Mouse (Mus musculus) CD8-positive naive resting alpha-beta T cell, adult 57 days (primary cell): Measurements from ENCODE around the gene Rpl19. TPM values are rescaled to one million over a fixed set of nuclear protein-coding genes. Genes with fewer than 3 reads are reported as not detected.

Source experiments
- total RNA-seq: library from RNA; stranded (reverse); gene quantifications from one replicate; pipeline ENCODE4 v1.2.4, GENCODE M21; 2023

The Rpl19 gene
- 2,848 TPM for total RNA-seq

DNA sequence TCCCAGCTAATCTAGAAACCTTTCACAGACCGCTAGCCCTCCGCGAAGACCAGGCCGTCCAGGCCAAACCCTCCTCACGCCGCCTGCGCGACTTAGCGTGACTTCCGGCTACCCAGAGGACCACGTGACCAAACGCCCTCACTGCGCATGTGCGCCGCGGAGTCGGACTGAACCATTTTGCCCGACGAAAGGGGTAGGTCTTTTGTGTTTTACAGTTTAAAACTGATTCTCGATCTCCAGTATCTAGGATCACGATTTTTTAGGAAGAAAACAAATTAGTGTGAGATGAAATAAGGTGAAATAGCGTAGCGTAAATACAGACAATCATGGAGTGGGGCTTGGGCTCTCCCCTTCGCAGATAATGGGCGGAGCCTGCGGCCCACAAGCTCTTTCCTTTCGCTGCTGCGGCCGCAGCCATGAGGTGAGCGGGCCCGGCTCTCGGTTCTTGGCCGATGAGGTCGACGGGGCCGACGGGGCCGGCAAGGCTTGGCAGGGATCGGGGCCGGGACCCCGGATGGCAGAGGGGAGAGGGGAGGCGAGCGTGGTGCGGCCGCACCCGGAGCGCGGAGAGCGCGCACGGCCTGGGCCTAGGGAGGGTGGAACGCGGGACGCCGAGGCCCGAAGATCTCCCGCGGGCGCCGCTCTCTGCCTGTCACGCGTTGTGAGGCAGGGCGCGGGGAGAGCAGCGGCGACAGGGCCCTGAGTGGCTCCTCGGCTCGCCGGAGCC is at the start of gene Rpl19:
TSS of gene Rpl19 (plus strand) at position 141 of the 727 bp plus-strand sequence.

DNA sequence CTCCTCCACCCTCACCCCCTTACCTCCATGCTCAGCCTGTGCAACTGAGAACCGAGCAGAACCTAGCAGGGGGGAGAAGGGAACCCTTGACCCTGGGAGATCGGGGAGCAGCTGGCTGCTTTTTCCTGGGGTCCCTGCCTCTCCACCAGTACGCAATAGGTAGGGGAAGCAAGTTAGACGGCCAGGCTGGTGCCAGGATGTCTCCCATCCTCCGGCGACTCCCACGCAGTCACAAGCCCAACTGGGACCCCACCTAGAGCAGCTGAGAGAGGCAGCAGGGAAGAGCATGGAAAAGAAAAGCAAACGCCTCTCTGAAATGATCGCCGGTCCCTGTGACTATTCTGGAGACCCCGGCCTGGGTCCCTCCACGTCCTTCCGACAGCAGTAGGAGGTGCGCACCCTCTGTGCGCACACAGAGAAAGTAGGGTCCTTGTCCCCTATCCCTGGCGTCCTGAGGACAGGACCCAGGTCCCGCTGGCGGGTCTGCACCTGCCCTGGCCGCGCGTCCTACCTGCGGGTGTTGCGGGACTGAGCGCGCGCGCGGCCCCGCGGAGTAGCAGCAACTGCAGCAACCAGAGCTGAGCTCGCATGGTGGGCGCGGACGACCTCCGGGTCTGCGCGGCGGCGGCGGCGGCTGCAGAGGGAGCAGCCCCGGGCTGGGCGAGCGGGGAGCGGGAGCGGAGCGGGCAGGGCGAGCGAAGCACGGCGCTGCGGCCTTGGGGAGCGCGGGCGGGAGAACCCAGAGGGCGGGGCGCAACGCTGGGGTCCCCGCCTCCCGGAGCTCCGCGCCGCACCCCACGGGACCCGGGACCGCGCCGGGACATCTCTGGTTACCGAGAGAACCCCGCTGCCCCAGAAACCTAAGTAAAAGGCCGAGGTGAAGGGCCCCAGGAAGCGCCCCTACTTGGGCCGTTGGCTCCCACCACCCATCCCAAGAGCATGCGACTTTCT is 40.5 kb upstream of the Rpl19 start, which contains the start of gene Plxdc1:
TSS of gene Plxdc1 (minus strand) at position 718 of the 951 bp plus-strand sequence.

GRCm38 (mm10) chr11:97995564-97996288 is 30.8 kb upstream of the Rpl19 start, which contains the start of gene Arl5c:
Gene Arl5c, minus strand, starts transcription at chr11:97996181.

DNA sequence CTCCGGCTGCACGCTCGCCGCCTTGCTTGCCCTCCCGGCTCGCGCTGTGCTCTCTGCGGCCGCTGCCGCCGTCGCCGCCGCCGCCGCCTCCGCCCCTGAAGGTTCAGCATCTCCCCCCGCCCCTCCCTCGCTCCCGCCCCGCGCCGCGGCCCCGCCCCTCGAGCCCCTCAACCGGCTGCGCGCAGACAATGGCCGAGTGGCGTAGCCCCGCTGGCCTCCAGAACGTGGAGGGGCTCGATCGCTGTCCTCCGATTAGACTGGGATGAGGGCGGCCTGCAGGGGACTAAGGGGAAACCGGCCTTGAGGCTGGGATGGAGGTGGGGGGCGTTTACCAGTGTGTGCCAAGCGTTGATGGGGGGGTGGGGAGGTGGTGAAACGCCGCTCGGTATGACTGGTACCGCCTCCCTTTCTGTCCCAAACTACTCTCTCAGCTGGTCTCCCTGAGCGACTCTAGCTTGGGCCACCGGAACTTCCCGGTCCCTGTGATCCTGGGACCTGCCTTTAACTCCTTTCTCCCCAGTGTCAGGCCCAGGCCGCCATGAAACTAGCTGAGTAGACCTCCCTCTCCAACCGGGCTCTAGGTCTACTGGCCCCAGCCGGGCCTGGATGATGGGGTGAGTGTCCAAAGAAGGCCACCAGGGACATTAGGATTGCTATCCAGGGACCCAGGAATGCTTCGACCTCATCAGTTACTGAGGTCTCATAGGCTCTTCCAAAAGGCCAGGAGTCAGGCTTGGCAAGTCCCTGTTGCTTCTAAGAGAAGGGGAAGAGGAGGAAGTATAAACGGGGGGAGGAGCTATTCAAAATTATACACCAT is 3.7 kb upstream of the Rpl19 start, which contains the start of gene Cacnb1:
TSS of gene Cacnb1 (minus strand) at position 480 of the 817 bp plus-strand sequence.

GRCm38 (mm10) chr11:98052989-98053834 is 26.7 kb downstream of the Rpl19 start, which contains the start of gene Stac2:
Gene Stac2, minus strand, starts transcription at chr11:98053462.

Other genes with a start within 250 kb of the Rpl19 start
- gene Rpl23, start 244.3 kb upstream of the Rpl19 start, total RNA-seq: 2,689 TPM
- gene Lasp1, start 227.7 kb upstream of the Rpl19 start, total RNA-seq: 132 TPM
- 0.95 TPM for gene B230217C12Rik, start 185.9 kb upstream of the Rpl19 start, total RNA-seq
- 0.46 TPM for gene Fbxo47, start 142.6 kb upstream of the Rpl19 start, total RNA-seq
- gene Plxdc1, start 40.3 kb upstream of the Rpl19 start, total RNA-seq: 2.3 TPM
- 80.2 TPM for gene Arl5c, start 30.5 kb upstream of the Rpl19 start, total RNA-seq
- 21.9 TPM for gene Cacnb1, start 3.7 kb upstream of the Rpl19 start, total RNA-seq
- gene Stac2, start 26.8 kb downstream of the Rpl19 start, total RNA-seq: 3.6 TPM
- 49.9 TPM for gene Fbxl20, start 123.7 kb downstream of the Rpl19 start, total RNA-seq
- gene Med1, start 166.6 kb downstream of the Rpl19 start, total RNA-seq: 75.5 TPM
- gene Cdk12, start 176.3 kb downstream of the Rpl19 start, total RNA-seq: 88.6 TPM